Mouse (Mus musculus): ENCODE measurements around the gene Gm43720. TPM values are rescaled to one million over a fixed set of nuclear protein-coding genes. Genes with fewer than 3 reads are reported as not detected.
A peak's percentile ranks its signal among the peaks of the same experiment; 100 is the strongest.

The Gm43720 gene
- polyA plus RNA-seq, 1 experiment, result not detected

GRCm38 (mm10) chr5:138267114-138267513, 12.6 kb downstream of the Gm43720 start:
- H3K4me3 ChIP-seq (replicated peaks; ENCODE audit: control insufficient read depth, low read depth, low read length), result no peak overlapping the region
- peaks cover 2% of the 10 kb centered on the region; the same call in 1 of the 2 replicates for H3K4me1 ChIP-seq (ENCODE audit: control insufficient read depth, insufficient read depth, low read length)
- no peak overlapping the region for H3K27ac ChIP-seq (ENCODE audit: control insufficient read depth, insufficient read depth, low read depth, low read length, poor library complexity)
- no peak for TF ChIP-seq POLR2A (IDR thresholded peaks at IDR 0.05; ENCODE audit: borderline replicate concordance, control insufficient read depth, low read depth, low read length)
- TF ChIP-seq CTCF (IDR thresholded peaks at IDR 0.05; ENCODE audit: control insufficient read depth, insufficient read depth, low read length), result no peak
- 86% methylated on average over 3 of the region's 3 CpGs for WGBS

- WGBS, result 96% methylated on average over 4 of the region's 4 CpGs
- no peak for TF ChIP-seq CTCF (IDR thresholded peaks at IDR 0.05; ENCODE audit: control insufficient read depth, insufficient read depth, low read length)
- TF ChIP-seq POLR2A (IDR thresholded peaks at IDR 0.05; ENCODE audit: borderline replicate concordance, control insufficient read depth, low read depth, low read length), result no peak
- H3K4me1 ChIP-seq (ENCODE audit: control insufficient read depth, insufficient read depth, low read length), result peaks cover 7% of the 10 kb centered on the region
- H3K27ac ChIP-seq (ENCODE audit: control insufficient read depth, insufficient read depth, low read depth, low read length, poor library complexity), result no peak overlapping the region
- no peak overlapping the region for H3K4me3 ChIP-seq (replicated peaks; ENCODE audit: control insufficient read depth, low read depth, low read length)
Measured at GRCm38 (mm10) chr5:138265712-138266111, 14.0 kb downstream of the Gm43720 start.

- Histone ChIP-seq H3K4me3 (replicated peaks; ENCODE audit: control insufficient read depth, low read depth, low read length) (peak overlapping the region; percentile 87), H3K27ac (ENCODE audit: control insufficient read depth, insufficient read depth, low read depth, low read length, poor library complexity) (peak overlapping the region; percentile 70), H3K4me1 (ENCODE audit: control insufficient read depth, insufficient read depth, low read length) (peaks cover 7% of the 10 kb centered on the region)
- WGBS, result 5% methylated on average over 6 of the region's 6 CpGs
- TF ChIP-seq CTCF (IDR thresholded peaks at IDR 0.05; ENCODE audit: control insufficient read depth, insufficient read depth, low read length), result no peak
- no peak for TF ChIP-seq POLR2A (IDR thresholded peaks at IDR 0.05; ENCODE audit: borderline replicate concordance, control insufficient read depth, low read depth, low read length)
Measured at GRCm38 (mm10) chr5:138264207-138264578, 15.6 kb downstream of the Gm43720 start.

GRCm38 (mm10) chr5:138263260-138264206, 16.2 kb downstream of the Gm43720 start, which contains the start of gene BC037034:
BC037034 (minus strand) TSS chr5:138264033.
- WGBS, result under 1% methylated on average over 71 of the region's 71 CpGs
- H3K4me1 ChIP-seq (ENCODE audit: control insufficient read depth, insufficient read depth, low read length), result peaks cover 7% of the 10 kb centered on the region
- peak; percentile 92; the same call in 1 of the 2 replicates for TF ChIP-seq POLR2A (IDR thresholded peaks at IDR 0.05; ENCODE audit: borderline replicate concordance, control insufficient read depth, low read depth, low read length)
- no peak for TF ChIP-seq CTCF (IDR thresholded peaks at IDR 0.05; ENCODE audit: control insufficient read depth, insufficient read depth, low read length)
- H3K27ac ChIP-seq (ENCODE audit: control insufficient read depth, insufficient read depth, low read depth, low read length, poor library complexity), result peak within 1 kb of the TSS; percentile 97
- H3K4me3 ChIP-seq (replicated peaks; ENCODE audit: control insufficient read depth, low read depth, low read length), result peak within 1 kb of the TSS; percentile 87

- Histone ChIP-seq H3K4me3 (replicated peaks; ENCODE audit: control insufficient read depth, low read depth, low read length) (peak overlapping the region; percentile 87), H3K4me1 (ENCODE audit: control insufficient read depth, insufficient read depth, low read length) (peaks cover 7% of the 10 kb centered on the region), H3K27ac (ENCODE audit: control insufficient read depth, insufficient read depth, low read depth, low read length, poor library complexity) (peak overlapping the region; percentile 97)
- WGBS, result 21% methylated on average over 18 of the region's 18 CpGs
- TF ChIP-seq CTCF (IDR thresholded peaks at IDR 0.05; ENCODE audit: control insufficient read depth, insufficient read depth, low read length), result no peak
- TF ChIP-seq POLR2A (IDR thresholded peaks at IDR 0.05; ENCODE audit: borderline replicate concordance, control insufficient read depth, low read depth, low read length), result no peak
Measured at GRCm38 (mm10) chr5:138262582-138263240, 17.0 kb downstream of the Gm43720 start.

- Histone ChIP-seq H3K4me1 (ENCODE audit: control insufficient read depth, insufficient read depth, low read length) (peaks cover 10% of the 10 kb centered on the region), H3K4me3 (replicated peaks; ENCODE audit: control insufficient read depth, low read depth, low read length) (peak overlapping the region; percentile 87), H3K27ac (ENCODE audit: control insufficient read depth, insufficient read depth, low read depth, low read length, poor library complexity) (peak overlapping the region; percentile 97)
- WGBS, result 18% methylated on average over 4 of the region's 4 CpGs
- no peak for TF ChIP-seq CTCF (IDR thresholded peaks at IDR 0.05; ENCODE audit: control insufficient read depth, insufficient read depth, low read length)
- TF ChIP-seq POLR2A (IDR thresholded peaks at IDR 0.05; ENCODE audit: borderline replicate concordance, control insufficient read depth, low read depth, low read length), result no peak
Measured at GRCm38 (mm10) chr5:138262001-138262400, 17.8 kb downstream of the Gm43720 start.

GRCm38 (mm10) chr5:138260834-138261233, 18.9 kb downstream of the Gm43720 start:
- H3K4me1 ChIP-seq (ENCODE audit: control insufficient read depth, insufficient read depth, low read length), result peaks cover 11% of the 10 kb centered on the region
- TF ChIP-seq CTCF (IDR thresholded peaks at IDR 0.05; ENCODE audit: control insufficient read depth, insufficient read depth, low read length) (no peak), POLR2A (IDR thresholded peaks at IDR 0.05; ENCODE audit: borderline replicate concordance, control insufficient read depth, low read depth, low read length) (no peak)
- peak overlapping the region; percentile 25 for H3K4me3 ChIP-seq (replicated peaks; ENCODE audit: control insufficient read depth, low read depth, low read length)
- H3K27ac ChIP-seq (ENCODE audit: control insufficient read depth, insufficient read depth, low read depth, low read length, poor library complexity), result peak overlapping the region; percentile 31; the same call in 1 of the 2 replicates
- WGBS, result 49% methylated on average over 11 of the region's 11 CpGs

GRCm38 (mm10) chr5:138260051-138260450, 19.7 kb downstream of the Gm43720 start:
- 59% methylated on average over 10 of the region's 10 CpGs for WGBS
- peaks cover 11% of the 10 kb centered on the region for H3K4me1 ChIP-seq (ENCODE audit: control insufficient read depth, insufficient read depth, low read length)
- peak overlapping the region; percentile 0 for H3K4me3 ChIP-seq (replicated peaks; ENCODE audit: control insufficient read depth, low read depth, low read length)
- TF ChIP-seq POLR2A (IDR thresholded peaks at IDR 0.05; ENCODE audit: borderline replicate concordance, control insufficient read depth, low read depth, low read length) (no peak), CTCF (IDR thresholded peaks at IDR 0.05; ENCODE audit: control insufficient read depth, insufficient read depth, low read length) (no peak)
- H3K27ac ChIP-seq (ENCODE audit: control insufficient read depth, insufficient read depth, low read depth, low read length, poor library complexity), result 0 out of 2 replicates have a peak overlapping the region, but pooled peaks have one; percentile 0

All from bone marrow, adult 2 months (tissue).